Mouse (Mus musculus) hindbrain, embryonic 10.5 days (tissue): ENCODE measurements at regions not wholly inside any gene's neighbourhood (a gene's known extent, or its start where the extent isn't known, plus 50 kb on each side); places are given as distances from the start of the nearest gene placed in this dataset.

ENCODE experiments used
- DNase-seq: peaks from one replicate; pipeline ENCODE4 v3.0.0-alpha.2; 2017; ENCODE audit warnings: low spot score
- H3K27ac ChIP-seq: fragments of 300-500 bp; sonication (generic); 2 replicates; pipeline ENCODE4 v1.5.1; 2016; ENCODE audit warnings: mild to moderate bottlenecking, moderate library complexity
- H3K27me3 ChIP-seq: fragments of 300-500 bp; sonication (generic); 2 replicates; pipeline ENCODE4 v1.6.1; 2016; ENCODE audit warnings: mild to moderate bottlenecking; ENCODE audit not compliant: poor library complexity, insufficient read depth, severe bottlenecking
- H3K36me3 ChIP-seq: fragments of 300-500 bp; sonication (generic); 2 replicates; pipeline ENCODE4 v1.6.1; 2016; ENCODE audit warnings: mild to moderate bottlenecking, moderate library complexity
- H3K4me1 ChIP-seq: fragments of 300-500 bp; sonication (generic); replicated peaks from 2 replicates; pipeline ENCODE4 v1.6.1; 2016; ENCODE audit warnings: mild to moderate bottlenecking
- H3K4me3 ChIP-seq: fragments of 300-500 bp; sonication (generic); 2 replicates; pipeline ENCODE4 v1.5.1; 2016; ENCODE audit warnings: mild to moderate bottlenecking, moderate library complexity
- H3K9me3 ChIP-seq: fragments of 300-500 bp; sonication (generic); 2 replicates; pipeline ENCODE4 v1.6.1; 2016; ENCODE audit warnings: mild to moderate bottlenecking, moderate library complexity
- WGBS: fragments of 180-500 bp; shearing (Covaris S2); methylation state at CpG from one replicate; pipeline ENCODE4 v1.1.7; 2016; 5-methylcytosine and 5-hydroxymethylcytosine counted together

DNA sequence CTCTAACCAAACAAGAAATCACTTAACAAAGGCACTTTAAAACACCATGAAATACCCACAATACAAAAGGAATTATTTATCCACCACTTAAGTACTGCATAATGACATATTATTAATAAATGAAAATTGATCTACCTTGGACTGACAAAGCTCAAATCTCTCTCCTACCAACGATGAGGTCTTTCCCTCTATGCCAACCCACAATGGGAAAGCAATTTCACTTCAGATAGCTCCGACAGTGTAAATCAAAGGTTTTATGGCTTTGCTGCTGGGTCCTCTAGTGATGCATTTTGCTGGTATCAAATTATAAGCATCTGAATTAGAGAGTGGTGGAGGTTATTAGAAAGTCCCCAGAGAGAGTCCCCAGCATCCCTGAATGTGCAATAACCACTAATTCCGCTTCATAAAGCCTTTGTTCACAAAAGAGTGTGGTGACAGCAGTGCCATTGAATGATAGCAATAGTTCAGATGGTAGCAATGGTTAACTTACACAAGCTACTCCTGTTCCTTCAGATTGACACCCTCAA, 305.4 kb upstream of the 5930422O12Rik start:
- Histone ChIP-seq H3K27me3 (no peaks in the 10 kb centered on the region), H3K9me3 (no peaks in the 10 kb centered on the region), H3K4me3 (no peak overlapping the region), H3K27ac (no peak overlapping the region), H3K4me1 (0 out of 2 replicates have a peak, but pooled peaks cover 1% of the 10 kb centered on the region), H3K36me3 (no peaks in the 10 kb centered on the region)
- WGBS: 85% methylated on average over 3 of the region's 3 CpGs
- DNase-seq: no peak

- no peak for DNase-seq
- Histone ChIP-seq H3K27ac (no peak overlapping the region), H3K36me3 (no peaks in the 10 kb centered on the region), H3K4me1 (no peaks in the 10 kb centered on the region), H3K27me3 (no peaks in the 10 kb centered on the region), H3K9me3 (no peaks in the 10 kb centered on the region), H3K4me3 (no peak overlapping the region)
- WGBS: 89% methylated on average over 2 of the region's 2 CpGs
Observed at GRCm38 (mm10) chr8:33126981-33127380, 301.5 kb upstream of the 5930422O12Rik start.

GRCm38 (mm10) chr8:33138874-33139273, 289.6 kb upstream of the 5930422O12Rik start:
- no peak overlapping the region for H3K27ac ChIP-seq
- peaks cover 6% of the 10 kb centered on the region; the same call in 1 of the 2 replicates for H3K4me1 ChIP-seq
- H3K9me3 ChIP-seq: no peaks in the 10 kb centered on the region
- DNase-seq: no peak
- no peak overlapping the region for H3K4me3 ChIP-seq
- 26% methylated on average over 2 of the region's 2 CpGs for WGBS
- H3K36me3 ChIP-seq: no peaks in the 10 kb centered on the region
- H3K27me3 ChIP-seq: no peaks in the 10 kb centered on the region

DNA sequence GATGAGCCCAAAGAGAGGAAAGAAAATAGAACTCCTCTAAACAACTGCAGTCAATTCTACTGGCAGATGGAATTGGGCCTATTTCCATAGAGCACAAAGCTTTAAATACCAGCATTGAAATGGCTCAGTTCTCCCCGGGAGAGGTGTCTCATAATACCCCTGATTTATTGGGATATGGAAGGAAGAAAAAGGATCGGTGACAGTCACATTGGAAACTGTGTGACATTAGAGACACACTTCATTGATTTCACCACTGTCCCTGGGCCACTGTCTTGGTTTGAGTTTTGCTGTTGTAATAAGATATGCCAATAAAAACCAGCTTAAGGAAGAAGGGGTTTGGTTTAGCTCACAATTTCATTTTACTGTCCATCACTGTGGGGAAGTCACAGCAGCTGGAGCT, 288.7 kb upstream of the 5930422O12Rik start:
- Histone ChIP-seq H3K27me3 (no peaks in the 10 kb centered on the region), H3K4me1 (peaks cover 6% of the 10 kb centered on the region; the same call in 1 of the 2 replicates), H3K4me3 (no peak overlapping the region), H3K9me3 (no peaks in the 10 kb centered on the region), H3K36me3 (no peaks in the 10 kb centered on the region), H3K27ac (no peak overlapping the region)
- WGBS: 58% methylated on average over 2 of the region's 2 CpGs
- DNase-seq: no peak

- 92% methylated on average over 6 of the region's 6 CpGs for WGBS
- peaks cover 3% of the 10 kb centered on the region; the same call in 1 of the 2 replicates for H3K9me3 ChIP-seq
- no peaks in the 10 kb centered on the region for H3K36me3 ChIP-seq
- H3K4me3 ChIP-seq: no peak overlapping the region
- no peak for DNase-seq
- no peak overlapping the region for H3K27ac ChIP-seq
- H3K27me3 ChIP-seq: no peaks in the 10 kb centered on the region
- no peaks in the 10 kb centered on the region for H3K4me1 ChIP-seq
Observed at GRCm38 (mm10) chr8:33177642-33178041, 250.9 kb upstream of the 5930422O12Rik start.

DNA sequence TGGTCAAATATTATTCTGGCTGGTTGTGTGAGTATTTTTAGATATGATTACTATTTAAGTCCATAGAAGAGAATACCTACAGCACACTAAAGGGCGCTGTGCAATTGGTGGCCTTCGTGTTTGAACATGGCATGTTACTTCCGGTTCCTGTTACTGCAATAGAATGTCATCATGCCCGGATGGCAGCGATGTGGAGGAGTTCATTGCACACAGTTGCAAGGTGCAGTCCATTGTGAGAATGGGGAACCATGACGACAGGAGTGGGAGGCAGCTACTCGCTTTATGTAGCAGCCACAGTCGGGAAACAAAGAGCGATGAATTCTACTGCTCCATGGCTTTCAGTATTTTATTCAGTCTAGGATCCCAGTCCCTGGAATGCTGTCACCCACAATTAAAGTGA, 245.5 kb upstream of the 5930422O12Rik start:
- 76% methylated on average over 9 of the region's 9 CpGs for WGBS
- Histone ChIP-seq H3K36me3 (no peaks in the 10 kb centered on the region), H3K4me3 (no peak overlapping the region), H3K4me1 (no peaks in the 10 kb centered on the region), H3K27me3 (no peaks in the 10 kb centered on the region), H3K27ac (no peak overlapping the region), H3K9me3 (peaks cover 3% of the 10 kb centered on the region; the same call in 1 of the 2 replicates)
- DNase-seq: no peak
